Mouse (Mus musculus): ENCODE results near the gene Lrrc8d.

Gene Lrrc8d

DNA sequence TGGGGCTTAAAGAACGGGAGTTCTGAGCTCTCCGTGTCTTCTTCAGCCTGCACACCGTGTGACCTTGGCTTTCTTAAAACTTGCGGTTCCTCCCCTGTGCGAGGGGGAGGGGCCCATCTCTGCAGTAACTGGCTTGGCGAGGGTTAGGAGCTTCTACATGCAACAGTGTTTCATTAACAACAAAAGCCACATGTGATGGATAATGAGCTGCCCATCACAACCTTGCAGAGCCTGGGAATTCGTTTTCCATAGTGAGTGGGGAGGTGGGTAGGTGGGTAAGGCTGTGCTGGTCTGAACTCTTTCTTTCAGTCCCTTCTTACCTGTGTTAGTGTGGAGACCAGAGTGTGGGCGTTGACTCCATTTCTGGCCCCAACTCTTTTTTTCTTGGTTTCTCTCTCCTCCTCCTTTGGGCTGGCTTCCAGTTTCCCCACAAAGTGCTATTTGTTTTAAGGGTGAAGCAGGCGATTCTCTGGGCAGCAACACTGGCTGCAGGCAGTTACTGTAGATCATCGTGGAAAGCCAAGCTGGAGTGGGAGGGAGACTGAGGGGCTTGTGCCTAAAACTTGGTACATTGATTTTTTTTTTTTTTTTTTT lies 15.9 kb downstream of the Lrrc8d start:
- DNase-seq (ENCODE audit: low read depth, low spot score), result no peak

GRCm38 (mm10) chr5:105717294-105717693 lies 17.5 kb downstream of the Lrrc8d start:
- no peak for DNase-seq (ENCODE audit: low read depth, low spot score)

- DNase-seq (ENCODE audit: low read depth, low spot score), result no peak
These were observed 18.4 kb downstream of the Lrrc8d start for GRCm38 (mm10) chr5:105718138-105718670.

GRCm38 (mm10) chr5:105721267-105721666 lies 21.5 kb downstream of the Lrrc8d start:
- DNase-seq (ENCODE audit: low read depth, low spot score), result no peak

- no peak for DNase-seq (ENCODE audit: low read depth, low spot score)
These were observed 23.0 kb downstream of the Lrrc8d start for GRCm38 (mm10) chr5:105722807-105723206.

- no peak for DNase-seq (ENCODE audit: low read depth, low spot score)
These were observed 30.5 kb downstream of the Lrrc8d start for GRCm38 (mm10) chr5:105730193-105730831.

DNA sequence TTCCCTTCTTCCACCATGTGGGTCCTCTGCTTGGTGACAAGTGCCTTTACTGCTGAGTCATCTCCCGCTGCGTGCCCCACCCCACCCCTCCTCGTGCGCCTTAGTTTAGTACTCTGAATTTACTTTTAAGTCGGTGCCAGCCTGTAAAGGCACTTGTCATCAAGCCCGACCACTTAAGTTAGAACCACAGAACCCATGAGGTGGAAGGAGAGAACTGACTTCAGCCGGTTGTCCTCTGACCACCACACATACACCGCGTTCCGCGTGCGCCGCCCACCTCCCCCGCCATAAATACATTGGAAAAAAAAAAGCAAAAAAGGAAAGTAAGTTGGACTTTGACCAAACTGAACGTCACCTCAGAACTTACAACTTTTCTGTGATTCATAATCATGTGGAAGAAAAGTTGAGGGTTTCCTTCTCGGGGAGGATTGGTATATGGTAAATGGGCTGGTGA lies 31.4 kb downstream of the Lrrc8d start:
- DNase-seq (ENCODE audit: low read depth, low spot score), result no peak

DNA sequence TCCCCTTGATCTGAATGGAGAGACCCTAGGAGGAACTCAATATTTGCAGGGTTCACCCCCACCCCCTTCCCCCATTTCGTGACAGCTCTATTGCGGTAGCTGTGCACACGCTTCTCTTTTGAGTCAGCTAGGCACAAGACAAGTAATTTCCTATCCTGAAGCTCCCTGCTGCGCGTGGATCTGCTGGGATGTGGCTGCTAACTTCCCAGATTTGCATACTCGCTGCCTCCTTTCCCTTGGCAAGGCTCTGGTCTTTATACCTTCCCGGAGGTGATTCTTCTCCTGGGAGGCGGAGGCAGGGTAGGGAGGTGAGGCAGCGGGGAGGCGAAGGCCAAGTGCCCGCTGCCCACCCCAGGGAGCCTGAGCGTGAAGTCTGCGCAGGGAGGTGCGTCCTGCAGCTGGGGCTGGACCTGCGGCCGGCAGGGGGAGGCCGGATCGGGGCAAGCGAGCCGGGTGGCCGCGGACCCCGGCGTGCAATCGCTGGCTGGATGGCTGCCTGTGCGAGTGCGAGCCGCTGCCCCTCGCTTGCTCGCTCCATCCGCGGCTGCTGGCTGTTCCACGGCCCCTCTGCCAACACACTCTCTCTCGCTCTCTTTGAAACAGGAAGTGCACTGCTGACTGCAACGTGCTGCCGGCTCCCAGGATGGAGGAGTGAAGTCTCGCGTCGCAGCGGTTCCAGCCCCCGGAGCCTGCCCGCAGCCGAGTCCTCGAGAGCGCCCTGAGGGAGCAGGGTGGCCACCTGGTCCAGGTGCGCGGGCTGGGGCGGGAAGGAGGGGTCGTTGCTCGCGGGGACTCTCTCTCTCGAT lies 32.1 kb downstream of the Lrrc8d start:
- DNase-seq (ENCODE audit: low read depth, low spot score), result no peak

DNA sequence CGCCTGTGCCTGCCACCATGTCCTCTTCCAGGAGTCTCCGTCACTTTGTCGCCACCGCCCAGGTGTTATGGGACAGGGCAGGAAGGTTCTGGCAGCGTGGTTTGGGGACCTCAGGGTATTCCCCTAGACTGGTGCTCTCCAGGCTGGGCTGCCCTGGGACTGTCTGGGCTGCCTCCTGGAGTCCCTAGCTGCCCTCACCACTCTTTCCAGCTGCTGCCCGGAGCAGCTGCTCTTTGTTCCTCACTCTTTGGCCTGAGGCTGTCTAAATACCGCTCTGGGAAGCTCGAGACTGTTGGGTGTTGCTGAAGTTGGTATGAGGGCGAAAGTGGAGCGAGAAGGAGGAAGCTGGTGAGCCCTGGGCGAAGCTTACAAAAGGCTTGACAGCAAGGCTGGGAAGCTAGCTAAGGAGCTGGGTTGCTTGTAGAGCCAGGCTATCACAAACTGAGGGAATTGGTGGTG lies 32.7 kb downstream of the Lrrc8d start:
- DNase-seq (ENCODE audit: low read depth, low spot score), result no peak

- DNase-seq (ENCODE audit: low read depth, low spot score), result no peak
These were observed 33.5 kb downstream of the Lrrc8d start for GRCm38 (mm10) chr5:105733226-105733625.

DNA sequence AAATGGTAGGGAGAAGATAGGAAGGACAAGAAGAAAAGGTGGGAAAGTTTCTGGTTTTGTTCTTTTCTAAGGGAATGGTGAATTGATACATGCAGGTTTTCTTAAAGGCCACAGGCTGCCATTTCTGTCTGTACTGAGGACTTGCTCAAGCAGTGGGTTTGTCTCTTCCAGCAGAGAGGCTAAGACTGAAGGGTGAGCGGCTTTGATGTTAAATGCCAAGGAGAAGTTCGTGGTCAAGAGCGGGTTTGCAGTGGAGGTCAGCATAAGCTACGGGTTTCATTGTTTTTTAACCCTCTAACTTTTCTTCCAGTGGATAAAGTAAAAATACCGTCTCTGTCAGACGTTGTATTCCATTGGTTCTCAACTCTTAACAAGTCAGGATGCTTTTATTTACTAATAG lies 36.6 kb downstream of the Lrrc8d start:
- no peak for DNase-seq (ENCODE audit: low read depth, low spot score)

DNA sequence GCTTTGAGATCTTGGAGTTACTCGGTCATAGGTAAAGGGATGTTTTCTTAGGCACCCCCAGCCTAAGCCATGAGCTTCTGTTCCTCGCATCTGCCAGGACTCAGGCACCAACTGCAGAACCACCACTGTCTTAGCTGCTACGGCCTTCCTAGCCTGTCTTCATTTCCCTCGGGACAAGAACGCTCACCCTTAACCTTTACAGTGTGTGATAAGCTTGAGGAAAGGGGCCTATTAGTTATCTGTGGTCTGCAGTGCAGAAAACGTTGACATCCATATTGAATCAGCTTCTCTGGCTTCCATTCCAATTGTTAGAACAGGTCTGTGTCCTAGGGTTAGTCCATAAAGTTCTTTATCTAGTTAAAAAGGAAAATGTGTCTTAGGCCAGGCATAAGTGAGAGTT lies 37.4 kb downstream of the Lrrc8d start:
- DNase-seq (ENCODE audit: low read depth, low spot score), result no peak

DNA sequence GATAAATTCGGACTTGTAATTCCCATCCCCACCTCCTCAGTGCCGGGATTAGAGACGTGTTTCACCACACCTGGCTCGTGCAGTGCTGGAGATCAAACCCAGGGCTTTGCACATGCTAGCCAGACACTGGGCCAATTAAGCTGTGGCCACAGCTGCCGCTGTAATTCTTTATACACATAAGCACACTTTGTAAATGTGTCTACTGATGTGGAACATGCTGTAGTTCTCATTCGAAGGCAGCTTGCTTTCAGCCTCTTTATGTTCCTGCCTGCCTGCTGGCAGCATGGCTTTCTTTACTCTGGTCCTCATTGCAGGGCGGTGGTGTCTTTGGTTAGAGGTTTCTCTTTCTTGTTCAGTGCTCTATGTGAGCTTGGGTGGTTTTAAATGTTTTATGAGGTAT lies 40.7 kb downstream of the Lrrc8d start:
- DNase-seq (ENCODE audit: low read depth, low spot score), result no peak

DNA sequence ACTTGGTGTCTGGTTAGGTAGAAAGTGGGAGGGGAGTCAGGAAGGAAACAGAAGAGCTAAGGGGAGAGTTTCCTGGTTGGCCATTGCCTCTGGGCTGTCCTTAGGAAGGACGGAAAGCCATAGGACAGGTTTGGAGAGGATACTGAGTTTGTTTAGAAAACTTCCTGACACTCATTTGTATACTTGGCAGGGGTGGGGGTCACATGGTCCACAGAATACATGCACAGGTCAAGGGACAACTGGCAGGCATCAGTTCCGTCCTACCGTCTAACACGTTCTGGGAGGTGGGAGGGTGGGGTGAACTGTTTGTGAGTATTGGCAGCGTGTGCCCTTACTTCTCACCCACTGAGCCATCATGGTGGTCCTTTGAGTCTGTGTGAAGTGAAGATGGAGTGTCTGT lies 42.9 kb downstream of the Lrrc8d start:
- DNase-seq (ENCODE audit: low read depth, low spot score), result no peak

DNA sequence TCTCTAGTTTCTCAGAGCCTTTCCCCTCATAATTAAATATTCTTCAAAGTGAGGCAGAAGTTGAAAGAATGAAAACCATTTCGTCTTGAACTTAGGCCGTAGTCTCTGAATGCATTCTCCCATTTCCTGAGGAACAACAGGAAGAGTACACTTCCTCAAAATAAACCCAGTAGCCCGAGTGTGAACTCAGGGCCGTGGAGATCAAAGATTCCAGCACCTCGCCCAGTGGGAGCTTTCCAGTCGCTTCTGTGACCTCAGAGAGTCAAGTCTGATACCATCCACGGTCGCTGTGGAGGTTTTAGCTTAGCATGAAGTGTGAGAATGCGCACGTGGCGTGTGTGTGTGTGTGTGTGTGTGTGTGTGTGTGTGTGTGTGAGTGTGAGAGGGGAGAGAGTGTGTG lies 45.6 kb downstream of the Lrrc8d start:
- no peak for DNase-seq (ENCODE audit: low read depth, low spot score)

GRCm38 (mm10) chr5:105745927-105746454 lies 46.2 kb downstream of the Lrrc8d start:
- no peak for DNase-seq (ENCODE audit: low read depth, low spot score)

GRCm38 (mm10) chr5:105754803-105755202 lies 55.0 kb downstream of the Lrrc8d start:
- DNase-seq (ENCODE audit: low read depth, low spot score), result no peak

DNA sequence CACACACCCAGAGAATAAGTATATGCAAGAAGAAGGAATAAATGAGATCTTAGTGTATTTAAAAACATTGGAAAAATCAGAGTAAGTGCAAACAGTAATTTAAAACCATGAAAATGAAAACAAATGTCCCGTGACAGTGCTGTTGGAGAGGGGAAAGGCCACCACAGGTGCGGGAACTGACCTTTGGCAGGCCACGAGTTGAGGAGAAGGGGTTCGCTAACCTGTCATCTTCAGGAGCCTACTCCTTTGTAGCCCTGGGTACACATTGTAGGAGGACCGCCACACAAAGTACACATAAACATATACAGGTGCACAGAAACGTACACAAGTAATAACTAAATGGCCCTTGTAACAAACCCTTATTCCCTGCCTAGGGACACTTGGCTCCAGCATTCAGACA lies 55.7 kb downstream of the Lrrc8d start:
- no peak for DNase-seq (ENCODE audit: low read depth, low spot score)

DNA sequence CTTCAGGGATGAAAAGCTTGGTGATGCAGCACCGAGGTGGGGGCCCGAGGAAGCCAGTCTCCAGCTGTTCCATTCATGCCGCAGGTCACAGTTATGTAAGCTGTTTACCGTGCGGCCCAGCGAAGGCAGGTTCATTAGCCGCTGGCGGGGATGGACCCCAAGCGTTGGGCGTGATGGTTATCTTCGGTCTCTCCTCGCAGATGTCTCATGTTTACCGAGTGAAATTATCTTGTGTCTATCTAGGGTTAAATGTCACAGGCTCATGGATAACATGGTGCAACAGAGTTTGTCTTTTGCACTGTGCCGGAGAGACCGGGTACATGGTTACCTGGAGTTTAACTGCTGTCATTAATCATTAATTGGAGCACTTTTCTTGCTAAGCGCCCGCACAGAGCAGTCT lies 58.2 kb downstream of the Lrrc8d start:
- no peak for DNase-seq (ENCODE audit: low read depth, low spot score)

DNA sequence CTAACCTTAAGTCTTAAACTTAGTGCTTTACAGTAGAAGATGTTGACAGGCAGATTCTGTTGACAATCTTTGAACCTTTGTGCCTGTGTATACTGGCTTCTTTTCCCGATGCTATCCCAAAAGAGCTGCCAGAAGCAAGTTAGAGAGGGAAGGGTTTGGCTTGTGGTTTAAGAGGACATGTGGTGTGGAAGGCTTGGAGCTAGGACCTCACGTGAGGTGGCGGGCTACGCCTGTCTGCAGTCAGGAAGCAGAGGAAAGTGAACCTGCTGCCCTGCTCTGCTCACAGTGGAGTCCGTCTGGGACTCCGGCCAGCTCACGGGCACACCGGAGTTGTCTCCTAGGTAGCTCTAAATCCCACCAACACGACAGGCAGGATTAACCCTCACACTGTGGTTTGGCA lies 59.1 kb downstream of the Lrrc8d start:
- DNase-seq (ENCODE audit: low read depth, low spot score), result no peak

DNA sequence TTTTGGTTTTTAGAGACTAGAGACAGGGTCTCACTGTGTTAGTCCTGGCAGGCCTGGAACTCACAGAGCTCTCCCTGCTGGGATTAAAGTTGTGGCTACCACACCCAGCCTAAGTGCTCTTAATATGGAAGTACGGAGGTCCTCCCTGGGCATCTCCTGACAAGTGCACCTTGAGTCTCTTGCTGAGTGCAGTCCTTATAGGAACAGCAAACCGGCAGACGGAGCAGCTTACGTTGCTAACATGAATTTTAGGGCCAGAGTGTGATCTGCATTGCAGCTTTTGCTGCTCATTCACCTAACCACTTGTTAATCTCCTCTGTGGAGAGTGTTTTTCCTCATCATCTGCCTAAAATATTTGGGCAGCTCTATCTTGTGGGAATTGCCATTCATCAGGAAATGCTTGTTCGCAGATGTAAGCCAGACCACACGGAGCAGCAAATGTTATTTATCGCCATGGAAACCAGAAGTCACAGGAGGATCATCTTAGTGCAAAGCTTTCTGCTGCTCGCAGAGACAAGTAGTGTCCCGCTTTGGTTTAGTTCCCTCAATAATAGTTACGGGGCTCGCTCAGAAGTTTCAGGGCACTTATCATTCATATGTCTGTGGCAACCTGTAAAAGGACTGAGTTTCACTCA lies 62.2 kb downstream of the Lrrc8d start:
- DNase-seq (ENCODE audit: low read depth, low spot score), result no peak

DNA sequence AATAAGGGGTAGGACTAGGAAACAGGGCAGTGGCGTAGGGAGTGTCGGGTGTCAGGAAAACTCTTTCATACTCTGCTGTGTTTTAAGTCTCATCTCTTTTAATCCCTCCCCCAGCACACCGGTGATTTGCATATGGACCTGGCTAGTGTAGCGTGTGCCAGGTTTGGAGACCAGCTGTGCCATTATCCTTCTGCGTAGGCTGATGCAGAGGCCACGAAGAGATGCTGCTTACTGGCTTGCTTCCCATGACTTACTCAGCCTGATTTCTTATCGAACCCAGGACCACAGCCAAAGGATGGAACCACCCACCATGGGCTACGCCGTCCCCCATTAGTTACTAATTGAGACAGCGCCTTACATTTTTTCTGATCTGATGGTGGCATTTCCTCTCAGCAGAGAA lies 64.6 kb downstream of the Lrrc8d start:
- no peak for DNase-seq (ENCODE audit: low read depth, low spot score)

Measured in telencephalon, adult 2 months (tissue).